Mouse (Mus musculus) myocyte (in vitro differentiated cells): ENCODE measurements around the gene Fbxw8.
A peak's percentile ranks its signal among the peaks of the same experiment; 100 is the strongest.

Experiments
- CEBPB ChIP-seq: IDR thresholded peaks from 2 replicates; pipeline ENCODE4 v1.6.1; 2011; ENCODE audit warnings: mild to moderate bottlenecking, moderate library complexity; ENCODE audit not compliant: poor library complexity, insufficient read depth, severe bottlenecking
- E2F4 ChIP-seq: IDR thresholded peaks from one replicate; pipeline ENCODE4 v1.6.1; 2011; ENCODE audit warnings: mild to moderate bottlenecking, control low read depth, moderate library complexity; ENCODE audit not compliant: insufficient read depth
- MYOD1 ChIP-seq, 3 experiments: IDR thresholded peaks; one replicate each; pipeline ENCODE4 v1.6.1; 2011; ENCODE audit warnings: control low read depth in 2 of 3, low read depth in 2 of 3, mild to moderate bottlenecking in 2 of 3, moderate library complexity in 1 of 3; ENCODE audit not compliant: insufficient read length in 2 of 3, control insufficient read depth in 1 of 3
- POLR2A ChIP-seq: IDR thresholded peaks from one replicate; pipeline ENCODE4 v1.6.1; 2011; ENCODE audit warnings: low read depth, mild to moderate bottlenecking, control low read depth, moderate library complexity; ENCODE audit not compliant: insufficient read length
- REST ChIP-seq: IDR thresholded peaks from one replicate; pipeline ENCODE4 v1.6.1; 2011; ENCODE audit warnings: mild to moderate bottlenecking, control low read depth, moderate library complexity; ENCODE audit not compliant: insufficient read depth, insufficient read length
- TCF12 ChIP-seq: IDR thresholded peaks from one replicate; pipeline ENCODE4 v1.6.1; 2011; ENCODE audit warnings: mild to moderate bottlenecking, control low read depth; ENCODE audit not compliant: poor library complexity, insufficient read depth, severe bottlenecking
- TCF3 ChIP-seq: IDR thresholded peaks from one replicate; pipeline ENCODE4 v1.6.1; 2011; ENCODE audit warnings: low read depth, control low read depth; ENCODE audit not compliant: insufficient read length
- USF1 ChIP-seq: IDR thresholded peaks from one replicate; pipeline ENCODE4 v1.6.1; 2011; ENCODE audit warnings: low read depth, mild to moderate bottlenecking, control low read depth, moderate library complexity

DNA sequence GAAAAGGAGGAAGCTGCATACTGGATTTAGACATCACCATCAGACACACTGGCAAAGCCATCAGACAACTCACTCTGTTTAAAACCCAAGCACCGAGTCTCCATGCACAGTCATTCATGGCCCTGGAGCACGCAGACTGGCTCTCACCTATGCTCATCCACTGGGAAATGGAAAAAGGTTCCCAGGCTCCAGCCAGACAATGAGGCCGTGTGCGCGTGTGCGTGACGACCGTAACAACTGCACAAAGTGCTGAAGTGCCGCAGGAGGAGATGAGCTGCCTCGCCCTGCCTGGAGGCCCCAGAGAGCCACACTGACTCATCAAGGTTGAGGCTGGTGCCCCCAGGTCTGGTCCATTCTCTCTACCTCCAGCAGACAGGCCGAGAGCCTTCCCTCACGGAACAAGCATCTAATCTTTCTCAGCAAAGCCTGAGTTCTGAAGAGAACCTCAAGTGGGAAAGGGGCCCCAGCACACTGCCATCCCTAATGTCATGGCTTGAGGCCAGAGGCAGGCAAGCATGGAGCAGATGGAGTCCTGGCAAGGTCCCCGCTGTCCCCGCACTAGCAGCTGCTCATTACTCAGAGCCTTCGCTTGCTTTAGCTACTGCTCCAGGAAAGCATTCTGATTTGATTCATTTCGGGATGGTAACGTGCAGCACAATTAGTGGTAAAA, 47.0 kb downstream of the Fbxw8 start:
- TF ChIP-seq POLR2A (no peak), USF1 (no peak), TCF3 (no peak), REST (no peak), CEBPB (no peak), E2F4 (no peak), MYOD1 (IDR thresholded peaks at IDR 0.05; ENCODE audit: control insufficient read depth in 1 of 3, insufficient read length in 2 of 3, low read depth in 2 of 3) (peak in 2 of 3 experiments; percentile 9 to 58), TCF12 (no peak)
